Mouse (Mus musculus) WW6 (cell line): ENCODE measurements around the gene Vmn2r109.
"Not testable (repeated sequence)": the region's sequence is repeated elsewhere in the genome, so short reads cannot be mapped to it uniquely, and the experiment has no call there.

ENCODE experiments used
- DNase-seq: peaks from one replicate; pipeline ENCODE4 v3.0.0-alpha.2; 2013; ENCODE audit warnings: low read depth, low spot score

Vmn2r109 gene

DNA sequence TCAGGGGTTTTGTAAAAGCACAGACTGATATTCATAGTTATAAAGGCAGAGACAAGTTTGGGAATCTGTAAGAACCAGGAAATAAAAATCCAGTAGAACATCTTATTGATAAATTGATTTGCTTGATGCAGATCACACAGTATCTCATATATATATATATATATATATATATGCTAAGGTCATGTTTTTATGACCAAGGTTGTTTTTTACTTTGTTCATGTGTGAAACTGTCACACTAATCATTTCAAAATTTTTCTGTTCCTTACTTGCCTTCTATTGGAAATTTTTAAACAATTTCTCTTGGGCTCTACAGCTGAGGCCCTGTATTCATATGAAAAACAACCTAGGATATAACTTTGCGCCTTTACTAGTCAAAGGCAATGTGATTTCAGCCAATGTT, at the start of gene Vmn2r109:
TSS of gene Vmn2r109 (minus strand) at position 101 of the 400 bp plus-strand sequence.
- no peak for DNase-seq

DNA sequence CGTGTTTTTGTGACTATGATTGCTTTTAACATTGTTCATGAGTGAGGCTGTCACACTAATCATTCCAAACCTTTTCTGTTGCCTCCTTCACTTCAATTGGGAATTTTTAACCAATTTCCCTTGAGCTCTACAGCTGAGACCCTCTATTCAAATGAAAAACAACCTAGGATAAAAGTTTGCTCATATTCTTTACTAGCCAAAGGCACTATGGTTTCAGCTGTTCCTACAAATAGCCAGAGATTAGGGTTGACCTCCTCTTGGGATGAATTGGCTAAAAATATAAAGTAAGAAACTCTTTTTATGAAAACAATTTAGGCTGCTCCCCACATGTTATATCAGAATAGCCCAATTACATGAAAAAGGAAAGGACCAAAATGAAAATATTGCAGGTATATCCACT, 31.8 kb upstream of the Vmn2r109 start, which contains the start of gene Vmn2r110:
TSS of gene Vmn2r110 (minus strand) at position 101 of the 400 bp plus-strand sequence.
- no peak for DNase-seq

DNA sequence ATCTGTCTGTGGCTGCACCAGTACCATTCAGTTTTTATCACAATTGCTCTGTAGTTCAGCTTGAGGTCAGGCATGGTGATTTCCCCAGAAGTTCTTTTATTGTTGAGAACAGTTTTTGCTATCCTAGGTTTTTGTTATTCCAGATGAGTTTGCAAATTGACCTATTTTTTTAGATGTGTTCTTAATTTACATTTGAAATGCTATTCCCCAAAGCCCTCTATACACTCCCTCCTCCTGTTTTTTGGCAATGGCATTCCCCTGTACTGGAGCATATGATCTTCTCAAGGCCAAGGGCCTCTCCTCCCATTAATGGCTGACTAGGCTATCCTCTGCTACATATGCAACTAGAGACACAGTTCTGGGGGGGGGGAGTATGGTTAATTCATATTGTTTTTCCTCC, 56.3 kb downstream of the Vmn2r109 start:
- DNase-seq: not testable (repeated sequence)

DNA sequence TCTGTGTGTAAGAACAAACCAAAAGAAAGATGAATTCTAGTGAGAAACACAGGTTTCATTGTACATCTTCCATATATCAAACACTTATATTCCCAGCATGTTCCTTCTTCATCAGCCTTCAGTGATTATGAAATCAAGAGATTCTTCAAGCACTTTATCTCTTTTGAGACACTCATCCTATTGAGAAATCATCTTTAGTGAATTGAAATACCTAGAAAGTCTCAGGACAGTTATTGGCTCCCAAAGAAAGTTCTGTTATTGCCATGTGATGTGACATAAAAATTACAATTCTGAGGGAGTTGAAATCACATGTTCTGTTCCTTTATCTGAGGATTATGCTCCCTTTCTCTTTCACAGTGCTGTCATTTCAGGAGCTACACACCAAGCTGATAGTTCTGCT, 66.7 kb downstream of the Vmn2r109 start, which contains the start of gene Vmn1r225:
TSS of gene Vmn1r225 (plus strand) at position 301 of the 400 bp plus-strand sequence.
- DNase-seq: no peak
